Mouse (Mus musculus) lung, postnatal 0 days (tissue): ENCODE measurements around the gene Ccnl2.

Experiments used
- CTCF ChIP-seq: IDR thresholded peaks from 2 replicates; pipeline ENCODE4 v1.5.1; 2016; ENCODE audit warnings: antibody characterized with exemption, mild to moderate bottlenecking
- EP300 ChIP-seq: IDR thresholded peaks from 2 replicates; pipeline ENCODE4 v1.6.1; 2016; ENCODE audit warnings: antibody characterized with exemption, mild to moderate bottlenecking, control low read depth

GRCm38 (mm10) chr4:155837404-155838010 lies 25.2 kb downstream of the Ccnl2 start:
- no peak for TF ChIP-seq CTCF
- no peak for TF ChIP-seq EP300
